Comparison of ENCODE assay signal across 9 mouse cellular contexts in genomic region chr2:71965476-71965875, GRCm38 (mm10). TPM values are rescaled to one million over a fixed set of nuclear protein-coding genes. Genes with fewer than 3 reads are reported as not detected.
DNase-seq lines count a peak whose midpoint lies in the region; ATAC-seq and TF ChIP-seq lines count a peak whose summit lies in the region.
"Had no signal": no experiment of that assay in that cellular context is flagged by ENCODE, and none has a peak within 500 bp of the region (broad histone marks: within the 10 kb centered on the region; RNA-seq: fewer than 3 reads in every experiment).

No protein-coding gene starts in this region.

- peak; percentile 46 for TF ChIP-seq CTCF in forebrain, postnatal 0 days (IDR thresholded peaks at IDR 0.05; ENCODE audit: low read depth)

- intact Hi-C loops in left cerebral cortex, postnatal 25 days (cut with DNase I), result loop anchor here (1.0 kb wide), 1 partner anchor 70 kb away; no protein-coding TSS in a partner anchor

- H3K4me2 ChIP-seq in forebrain, postnatal 0 days (ENCODE audit: low read depth), result no peak overlapping the region
- no peak overlapping the region for H3K4me2 ChIP-seq in forebrain, embryonic 15.5 days (replicated peaks)
- H3K4me2 ChIP-seq: hindbrain, embryonic 15.5 days had no signal

- no peaks in the 10 kb centered on the region for H3K36me3 ChIP-seq in forebrain, postnatal 0 days (ENCODE audit: insufficient read depth)
- no peaks in the 10 kb centered on the region for H3K36me3 ChIP-seq in forebrain, embryonic 15.5 days
- H3K36me3 ChIP-seq: hindbrain, embryonic 15.5 days had no signal

- H3K27me3 ChIP-seq in forebrain, postnatal 0 days (ENCODE audit: insufficient read depth, low read length), result no peaks in the 10 kb centered on the region
- H3K27me3 ChIP-seq in forebrain, embryonic 15.5 days, result no peaks in the 10 kb centered on the region
- H3K27me3 ChIP-seq: hindbrain, embryonic 15.5 days had no signal

- H3K4me1 ChIP-seq in forebrain, postnatal 0 days (ENCODE audit: insufficient read depth), result no peaks in the 10 kb centered on the region
- H3K4me1 ChIP-seq in forebrain, embryonic 15.5 days, result no peaks in the 10 kb centered on the region
- H3K4me1 ChIP-seq: hindbrain, embryonic 15.5 days had no signal

- no peak overlapping the region for H3K4me3 ChIP-seq in forebrain, postnatal 0 days (ENCODE audit: low read depth, low read length)
- H3K4me3 ChIP-seq in forebrain, embryonic 15.5 days, result no peak overlapping the region
- H3K4me3 ChIP-seq: hindbrain, embryonic 15.5 days had no signal

- no peaks in the 10 kb centered on the region for H3K9me3 ChIP-seq in forebrain, postnatal 0 days (ENCODE audit: low read length)
- H3K9me3 ChIP-seq in forebrain, embryonic 15.5 days, result no peaks in the 10 kb centered on the region
- H3K9me3 ChIP-seq: hindbrain, embryonic 15.5 days had no signal

- DNase-seq in forebrain, postnatal 0 days, result no peak
- DNase-seq in urinary bladder, postnatal 25 days (ENCODE audit: low spot score), result peak; percentile 27
- DNase-seq in urinary bladder, postnatal 10 days (ENCODE audit: low spot score), result no peak
- peak; percentile 58 for DNase-seq in lung, postnatal 14 days
- peak; percentile 74 for DNase-seq in thymus, postnatal 4 days
- no peak for DNase-seq in left cerebral cortex, postnatal 25 days (ENCODE audit: low spot score in 2 of 2)

- H3K9ac ChIP-seq in forebrain, postnatal 0 days, result no peak overlapping the region
- H3K9ac ChIP-seq in forebrain, embryonic 15.5 days (replicated peaks), result no peak overlapping the region
- H3K9ac ChIP-seq: hindbrain, embryonic 15.5 days had no signal

- no peak for ATAC-seq in forebrain, postnatal 0 days
- no peak for ATAC-seq in forebrain, embryonic 15.5 days (replicated peaks)
- peak; percentile 77 for ATAC-seq in common myeloid progenitor, adult 5-6 weeks (replicated peaks; ENCODE audit: low read depth, poor library complexity, severe bottlenecking)

- no peak overlapping the region for H3K27ac ChIP-seq in forebrain, postnatal 0 days (ENCODE audit: low read depth, low read length)
- H3K27ac ChIP-seq in forebrain, embryonic 15.5 days (replicated peaks), result no peak overlapping the region
- H3K27ac ChIP-seq: hindbrain, embryonic 15.5 days had no signal

- WGBS in forebrain, postnatal 0 days, result 87% methylated on average over 4 of the region's 4 CpGs
- 88% methylated on average over 4 of the region's 4 CpGs for WGBS in forebrain, embryonic 15.5 days

RNA-seq across cellular contexts. Expression of gene Rapgef4, which starts 15.6 kb away (rescaled TPM):
- 46.4 and 58.7 TPM in 2 replicates for total RNA-seq in forebrain, postnatal 0 days (2014; rRNA removed)
- polyA plus RNA-seq in forebrain, postnatal 0 days (2015; fragmentation: Nextera tagmentation; extraction: Ambion mirVana), result 15.8 and 27.0 TPM in 2 replicates
- polyA plus RNA-seq in forebrain, embryonic 15.5 days (2015; fragmentation: Nextera tagmentation; extraction: Ambion mirVana), result 13.1 and 14.0 TPM in 2 replicates
- 0.34 and 0.64 TPM in 2 replicates for total RNA-seq in common myeloid progenitor, adult 5-6 weeks (2017)
- total RNA-seq in left cerebral cortex, postnatal 25 days (2021), result 100 to 1,000 TPM; 372 to 386 TPM

Comparison
In these comparisons a context has a peak if more than half of its experiments do, and no peak if none do; other contexts are left out.
1. DNase-seq: peak in urinary bladder, postnatal 25 days (single experiment), lung, postnatal 14 days (single experiment) and thymus, postnatal 4 days (single experiment); none in forebrain, postnatal 0 days (single experiment), urinary bladder, postnatal 10 days (single experiment) and left cerebral cortex, postnatal 25 days (0 of 2).
2. RNA of gene Rapgef4, which starts 15.6 kb away (total RNA-seq): 372 to 386 TPM in left cerebral cortex, postnatal 25 days and 46.4 to 58.7 TPM in forebrain, postnatal 0 days; 0.34 to 0.64 TPM in common myeloid progenitor, adult 5-6 weeks; every median in the first group is over 10 times any median in the second.